Mouse (Mus musculus): ENCODE results near the gene Vps35.

GRCm38 (mm10) chr8:85339871-85340573 lies 40.4 kb upstream of the Vps35 start:
- TF ChIP-seq CTCF (conservative IDR thresholded peaks at IDR 0.05; ENCODE audit: low read length): no peak
- TF ChIP-seq NANOG (IDR thresholded peaks at IDR 0.05; ENCODE audit: borderline replicate concordance, low read length): no peak

Data from E14TG2a.4 (cell line).